Mouse (Mus musculus) G1E (cell line): ENCODE measurements around the gene Gpr157. TPM values are rescaled to one million over a fixed set of nuclear protein-coding genes. Genes with fewer than 3 reads are reported as not detected.

Experiments used
- ATAC-seq: 2 replicates; pipeline ENCODE4 v1.8.0; 2016; ENCODE audit warnings: mild to moderate bottlenecking; ENCODE audit not compliant: insufficient number of reproducible peaks, poor library complexity, low FRiP score, severe bottlenecking; ENCODE audit errors: extremely low read depth
- DNase-seq: peaks from one replicate; pipeline ENCODE4 v3.0.0; 2012; ENCODE audit warnings: low spot score
- H3K27me3 ChIP-seq: 2 replicates; pipeline ENCODE4 v1.6.1; 2012; ENCODE audit warnings: mild to moderate bottlenecking, low read length, inconsistent platforms; ENCODE audit not compliant: insufficient read depth
- H3K36me3 ChIP-seq: replicated peaks from 2 replicates; pipeline ENCODE3; 2012; ENCODE audit warnings: mild to moderate bottlenecking, inconsistent platforms
- H3K4me1 ChIP-seq: 2 replicates; pipeline ENCODE4 v1.6.1; 2012; ENCODE audit warnings: low read depth, low read length, inconsistent platforms, mixed read lengths; ENCODE audit not compliant: insufficient read depth
- H3K4me3 ChIP-seq: 2 replicates; pipeline ENCODE4 v1.5.1; 2012; ENCODE audit warnings: low read depth, mild to moderate bottlenecking, inconsistent platforms, low read length, moderate library complexity, mixed read lengths
- H3K9me3 ChIP-seq: replicated peaks from 2 replicates; pipeline ENCODE4 v1.6.1; 2012; ENCODE audit warnings: inconsistent platforms
- CTCF ChIP-seq: IDR thresholded peaks from 2 replicates; pipeline ENCODE4 v1.5.1; 2012; ENCODE audit warnings: low read depth, low read length, inconsistent platforms, mixed read lengths
- GATA1 ChIP-seq: IDR thresholded peaks from 2 replicates; pipeline ENCODE4 v1.6.1; 2012; ENCODE audit warnings: borderline replicate concordance, low read length, inconsistent platforms, mixed read lengths
- GATA2 ChIP-seq: IDR thresholded peaks from 2 replicates; pipeline ENCODE4 v1.6.1; 2012; ENCODE audit warnings: low read depth, low read length, inconsistent platforms, borderline replicate concordance
- POLR2AphosphoS5 ChIP-seq: IDR thresholded peaks from 2 replicates; pipeline ENCODE4 v1.6.1; 2012; ENCODE audit warnings: low read depth, low read length, inconsistent platforms; ENCODE audit not compliant: insufficient replicate concordance
- TAL1 ChIP-seq: conservative IDR thresholded peaks from 2 replicates; pipeline ENCODE4 v1.6.1; 2012; ENCODE audit warnings: low read depth, low read length, inconsistent platforms, mixed read lengths
- polyA plus RNA-seq: library from polyadenylated mRNA; stranded (reverse); fragments of >175 nt; gene quantifications from 2 replicates; pipeline ENCODE4 v1.2.3, GENCODE M21; 2012
- total RNA-seq, 2 experiments: library from RNA; stranded (forward) in 1 of 2; stranded (reverse) in 1 of 2; fragments of 200-1000 nt in 1 of 2; fragments of >200 nt in 1 of 2; fragmentation: Nextera tagmentation in 1 of 2; gene quantifications; 2 replicates each; pipeline ENCODE4 v1.2.3; 2014 to 2017

Gene Gpr157
- total and polyA plus RNA-seq, 3 experiments = 0.01 to 0.11 TPM; not detected in 1

DNA sequence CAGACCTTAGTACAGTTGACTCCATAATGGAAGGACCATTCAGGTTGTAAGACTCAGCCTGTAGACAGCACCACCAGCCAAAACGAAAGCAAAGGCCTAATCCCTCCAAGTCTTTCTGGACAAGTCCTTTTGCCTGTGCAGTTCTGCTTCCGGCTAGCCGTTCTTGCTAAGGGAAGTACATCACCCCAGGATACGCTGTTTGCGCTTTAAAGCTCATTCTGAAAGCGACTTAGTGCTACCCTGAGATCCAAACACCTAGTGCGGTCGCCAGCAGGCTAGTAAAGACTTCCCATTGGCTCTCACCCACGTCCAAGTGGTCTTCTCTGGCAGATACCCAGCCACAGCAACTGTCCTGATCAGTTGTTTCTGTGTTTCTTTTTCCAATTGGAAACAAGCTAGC is 23.2 kb downstream of the Gpr157 start:
- Histone ChIP-seq H3K4me1 (no peaks in the 10 kb centered on the region; the same call in 1 of the 2 replicates), H3K36me3 (no peaks in the 10 kb centered on the region), H3K27me3 (peaks cover 32% of the 10 kb centered on the region), H3K9me3 (no peaks in the 10 kb centered on the region), H3K4me3 (no peak overlapping the region)
- ATAC-seq = no peak
- no peak for TF ChIP-seq TAL1
- TF ChIP-seq GATA2 = no peak
- no peak for TF ChIP-seq CTCF
- TF ChIP-seq POLR2AphosphoS5 = no peak
- no peak for TF ChIP-seq GATA1
- no peak for DNase-seq

DNA sequence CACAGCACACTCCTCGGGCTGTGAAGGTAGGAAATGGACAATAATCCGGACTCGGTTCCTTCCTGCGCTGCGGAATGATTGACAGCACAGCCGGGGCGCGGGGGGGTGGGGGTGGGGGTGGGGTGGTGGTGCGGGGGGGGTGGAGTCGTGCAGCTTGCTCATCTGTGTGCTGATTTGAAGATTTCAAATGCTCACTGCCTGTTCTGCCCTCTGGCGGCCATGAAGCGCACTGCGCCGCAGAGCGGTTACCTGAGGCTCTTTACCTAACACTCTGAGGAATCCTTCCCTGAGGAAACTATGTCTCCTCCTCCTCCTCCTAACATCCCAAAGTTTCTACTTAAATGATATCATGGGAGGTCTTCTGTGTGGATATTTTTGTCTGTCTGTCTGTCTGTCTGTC is 25.7 kb downstream of the Gpr157 start:
- ATAC-seq (no peak; the same call in 1 of the 2 replicates), DNase-seq (peak; percentile 32)
- TF ChIP-seq CTCF (peak; percentile 93), GATA1 (no peak)
- H3K36me3 ChIP-seq = no peaks in the 10 kb centered on the region
- no peaks in the 10 kb centered on the region for H3K9me3 ChIP-seq
- no peak overlapping the region for H3K4me3 ChIP-seq
- H3K27me3 ChIP-seq = peaks cover 21% of the 10 kb centered on the region
- H3K4me1 ChIP-seq = no peaks in the 10 kb centered on the region; the same call in 1 of the 2 replicates

DNA sequence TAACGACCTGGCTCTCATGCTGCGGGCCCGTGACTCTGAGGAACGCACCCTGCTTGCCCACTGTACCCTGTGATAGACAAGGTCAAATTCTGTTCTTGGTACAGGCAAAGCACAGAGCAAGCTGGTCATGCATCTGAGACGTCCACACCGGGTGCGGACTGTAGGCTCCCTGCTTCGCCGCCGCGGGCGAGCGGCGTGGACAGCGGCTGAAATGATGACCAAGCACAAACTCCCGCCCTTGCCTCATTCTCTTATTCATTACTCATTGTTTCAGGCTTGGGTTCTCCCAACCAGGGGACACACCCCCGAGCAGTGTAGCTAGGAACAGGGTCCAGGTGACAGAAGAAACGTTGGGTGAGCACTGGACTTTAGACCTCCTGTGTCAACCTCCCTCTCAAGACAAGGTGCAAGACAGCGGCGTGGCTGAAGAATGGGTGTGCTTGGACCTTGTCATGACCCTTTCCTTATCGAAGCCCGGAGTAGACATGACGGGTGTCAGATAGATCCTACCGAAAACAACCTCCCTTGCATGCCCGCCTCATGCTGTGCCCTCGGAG is 27.4 kb downstream of the Gpr157 start:
- H3K9me3 ChIP-seq = no peaks in the 10 kb centered on the region
- peaks cover 17% of the 10 kb centered on the region for H3K27me3 ChIP-seq
- no peak for ATAC-seq
- DNase-seq = no peak
- H3K4me3 ChIP-seq = no peak overlapping the region
- no peak for TF ChIP-seq CTCF
- no peak for TF ChIP-seq TAL1
- TF ChIP-seq POLR2AphosphoS5 = no peak
- TF ChIP-seq GATA2 = no peak
- no peak for TF ChIP-seq GATA1
- no peaks in the 10 kb centered on the region for H3K36me3 ChIP-seq
- H3K4me1 ChIP-seq = no peaks in the 10 kb centered on the region; the same call in 1 of the 2 replicates

DNA sequence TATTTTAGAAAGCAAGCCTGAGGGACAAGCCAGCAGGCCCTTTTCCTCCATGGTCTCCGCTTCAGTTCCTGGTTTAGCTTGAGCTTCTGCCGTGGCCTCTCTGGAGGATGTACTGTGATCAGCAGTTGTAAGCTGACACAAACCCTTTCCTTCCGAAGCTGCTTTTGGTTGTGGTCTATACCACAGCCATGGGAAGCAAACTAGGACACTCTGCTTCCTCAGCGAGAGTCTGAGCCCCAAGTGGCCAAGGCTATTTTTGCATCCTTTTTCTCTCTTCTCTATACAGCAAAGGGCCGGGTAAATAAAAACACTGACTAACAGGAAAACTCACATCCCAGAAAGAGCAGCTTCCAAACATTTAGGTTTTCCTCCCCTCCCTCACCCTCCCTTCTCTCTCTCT is 30.1 kb downstream of the Gpr157 start:
- no peak for DNase-seq
- Histone ChIP-seq H3K9me3 (no peaks in the 10 kb centered on the region), H3K27me3 (peaks cover 25% of the 10 kb centered on the region), H3K36me3 (no peaks in the 10 kb centered on the region), H3K4me3 (no peak overlapping the region), H3K4me1 (peaks cover 2% of the 10 kb centered on the region; the same call in 1 of the 2 replicates)
- TF ChIP-seq CTCF (no peak), GATA1 (no peak), GATA2 (no peak), POLR2AphosphoS5 (no peak), TAL1 (no peak)
- ATAC-seq = no peak

DNA sequence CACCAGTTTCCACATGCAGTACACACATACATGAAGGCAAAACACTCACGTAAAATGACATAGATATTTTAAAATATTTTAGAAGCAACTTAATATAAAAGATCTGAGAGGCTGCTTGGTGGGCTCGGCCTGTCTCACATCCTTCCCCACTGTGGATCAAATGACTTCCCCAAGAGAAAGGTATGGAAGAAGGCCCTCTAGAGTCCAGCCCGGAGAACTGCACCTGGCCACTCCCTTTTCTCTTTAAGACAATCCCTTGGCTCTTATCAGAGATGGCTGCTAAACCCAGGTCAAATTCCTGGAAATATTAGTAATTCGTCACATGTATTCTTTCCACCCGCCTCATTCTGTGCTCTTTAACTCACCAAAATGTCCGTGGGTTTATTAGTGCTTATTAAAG is 31.0 kb downstream of the Gpr157 start:
- no peaks in the 10 kb centered on the region for H3K36me3 ChIP-seq
- H3K4me3 ChIP-seq = no peak overlapping the region
- H3K27me3 ChIP-seq = peaks cover 31% of the 10 kb centered on the region
- 0 out of 2 replicates have a peak, but pooled peaks cover 2% of the 10 kb centered on the region for H3K4me1 ChIP-seq
- no peak for DNase-seq
- no peak for ATAC-seq
- no peak for TF ChIP-seq GATA2
- TF ChIP-seq GATA1 = no peak
- no peak for TF ChIP-seq TAL1
- no peaks in the 10 kb centered on the region for H3K9me3 ChIP-seq

DNA sequence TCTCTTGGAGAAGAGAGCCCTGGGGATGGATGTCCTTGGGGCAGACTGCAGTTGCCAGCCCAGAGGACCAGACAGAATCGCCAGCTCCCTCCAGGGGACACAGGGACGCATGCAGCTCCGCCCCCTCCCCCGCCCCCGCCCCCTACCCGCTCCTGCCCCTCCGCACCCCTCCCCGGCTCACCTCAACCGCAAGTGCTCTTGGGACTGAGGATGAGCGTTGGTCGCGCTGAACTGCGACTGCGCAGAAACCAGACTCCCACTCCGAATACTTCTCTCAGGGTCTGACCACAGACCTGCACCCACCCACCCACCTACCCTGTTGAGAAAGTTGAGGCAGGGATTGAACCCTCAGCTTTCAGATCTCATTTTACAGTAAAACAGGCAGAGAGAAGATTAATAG is 31.9 kb downstream of the Gpr157 start, which contains the start of gene Slc2a5:
TSS of gene Slc2a5 (plus strand) at position 229 of the 400 bp plus-strand sequence.
- H3K4me1 ChIP-seq = 0 out of 2 replicates have a peak, but pooled peaks cover 2% of the 10 kb centered on the region
- H3K27me3 ChIP-seq = peaks cover 38% of the 10 kb centered on the region
- ATAC-seq (no peak), DNase-seq (no peak)
- no peak within 1 kb of the TSS for H3K4me3 ChIP-seq
- no peaks in the 10 kb centered on the region for H3K36me3 ChIP-seq
- no peaks in the 10 kb centered on the region for H3K9me3 ChIP-seq
- TF ChIP-seq TAL1 (no peak), GATA2 (no peak), GATA1 (no peak)
